Mouse (Mus musculus) thymus, postnatal 10 days (tissue): ENCODE data around the gene Ltb4r1.

ENCODE experiments used
- DNase-seq, 2 experiments: peaks; one replicate each; pipeline ENCODE4 v3.0.0; 2021; ENCODE audit warnings: low spot score in 2 of 2

Gene Ltb4r1

GRCm38 (mm10) chr14:55783958-55784235, 18.1 kb downstream of the Ltb4r1 start, which contains the start of gene Adcy4:
Gene Adcy4 (minus strand): TSS chr14:55784095.
- DNase-seq, result no peak

DNA sequence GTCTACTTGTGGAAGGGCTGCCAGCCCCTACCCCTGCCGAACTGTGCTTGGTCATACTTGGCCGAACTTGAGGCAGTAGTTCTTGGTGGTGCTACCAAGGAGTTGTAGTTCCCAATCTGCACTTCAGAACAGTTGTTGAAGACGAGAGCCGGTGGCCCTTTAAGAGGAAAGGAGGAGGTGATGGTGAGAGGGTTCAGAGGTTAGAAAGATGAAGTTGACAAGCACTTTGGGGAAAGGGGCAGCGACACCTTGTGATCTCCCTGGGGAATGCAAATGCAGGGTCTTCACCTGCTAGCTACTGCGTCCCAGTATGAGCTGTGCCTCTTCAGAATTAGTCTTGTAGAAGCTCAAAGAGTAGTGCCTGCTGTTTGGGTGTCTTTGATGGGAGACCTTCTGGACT, 19.4 kb downstream of the Ltb4r1 start:
- DNase-seq, result peak in 1 of 2 experiments; percentile 36

GRCm38 (mm10) chr14:55787731-55788130, 22.0 kb downstream of the Ltb4r1 start:
- peak in 1 of 2 experiments; percentile 4 for DNase-seq

GRCm38 (mm10) chr14:55788256-55789050, 22.7 kb downstream of the Ltb4r1 start, which contains the start of gene Ripk3:
Gene Ripk3 (minus strand): TSS chr14:55788865.
- DNase-seq, result peak; percentile 54 to 63

DNA sequence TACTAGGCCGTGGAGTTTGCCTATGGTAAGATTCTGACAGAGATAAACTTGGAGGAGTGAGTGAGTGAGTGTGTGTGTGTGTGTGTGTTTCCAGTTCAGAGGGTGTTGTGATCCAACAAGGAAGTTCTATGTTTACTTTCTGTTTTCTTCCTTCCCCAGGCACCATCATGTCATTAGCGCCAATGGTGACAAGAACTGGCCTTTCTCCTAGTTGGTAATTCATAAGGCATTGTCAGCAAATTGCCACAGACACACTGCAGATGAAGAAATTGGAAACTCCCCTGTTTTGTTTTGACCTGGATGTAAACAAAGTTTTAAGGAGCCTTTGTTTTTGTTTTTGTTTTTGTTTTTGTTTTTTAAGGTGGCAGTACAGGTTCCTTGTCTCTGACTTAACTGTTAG, 27.7 kb downstream of the Ltb4r1 start:
- DNase-seq, result no peak

DNA sequence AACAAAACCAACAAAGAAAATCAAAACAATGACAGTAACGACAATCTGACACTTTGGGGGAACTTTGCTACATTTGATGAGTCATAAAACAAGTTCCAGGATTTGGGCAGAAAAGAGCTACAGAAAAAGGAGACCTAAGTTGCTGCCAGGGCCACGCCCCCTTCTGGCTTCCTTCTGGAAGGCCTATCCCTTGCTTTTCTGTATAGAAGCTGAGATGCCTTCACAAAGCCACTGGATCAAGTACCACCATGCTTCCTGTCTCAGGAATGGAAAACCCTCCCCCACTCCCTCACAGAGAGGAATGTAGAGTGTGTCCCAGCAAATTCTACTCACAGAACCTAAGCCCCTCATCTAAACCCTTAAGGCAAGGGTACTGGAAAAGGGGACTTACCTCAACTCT, 28.2 kb downstream of the Ltb4r1 start:
- peak in 1 of 2 experiments; percentile 1 for DNase-seq

DNA sequence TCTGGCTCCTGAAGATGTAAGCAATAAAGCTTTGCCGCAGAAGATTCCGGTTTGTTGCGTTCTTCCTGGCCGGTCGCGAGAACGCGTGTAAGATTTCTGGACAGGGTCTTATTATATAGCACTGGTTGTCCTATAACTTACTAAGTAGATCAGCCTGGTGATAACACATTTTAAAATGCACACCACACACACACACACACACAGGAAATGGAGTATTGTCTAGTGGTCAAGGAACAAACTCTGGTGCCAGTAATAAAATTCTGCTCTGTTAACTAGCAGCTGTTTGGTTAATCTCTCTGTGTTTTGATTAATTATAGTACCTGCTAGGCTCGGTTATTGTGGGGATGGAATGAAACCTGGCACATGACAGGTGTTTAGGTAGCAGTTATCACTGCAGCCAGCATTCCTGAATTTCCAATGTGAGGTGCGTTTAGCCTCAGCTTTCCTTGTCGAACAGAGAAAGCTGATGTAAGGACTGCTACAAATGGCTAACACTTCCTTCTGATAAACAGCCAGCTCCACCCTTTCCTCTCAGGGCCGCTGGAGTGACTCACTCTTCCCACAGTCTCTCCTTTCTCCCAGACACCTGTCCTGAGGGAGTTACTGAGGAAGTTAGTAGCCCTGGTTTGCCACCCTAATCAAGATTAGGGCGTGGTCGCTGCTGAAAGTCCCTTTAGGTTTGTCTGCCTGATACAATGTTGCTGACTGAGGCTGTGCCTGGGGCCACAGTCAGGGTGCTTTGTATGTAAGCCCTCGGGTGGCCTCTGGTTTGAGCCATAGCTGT, 29.8 kb downstream of the Ltb4r1 start:
- peak in 1 of 2 experiments; percentile 1 for DNase-seq

DNA sequence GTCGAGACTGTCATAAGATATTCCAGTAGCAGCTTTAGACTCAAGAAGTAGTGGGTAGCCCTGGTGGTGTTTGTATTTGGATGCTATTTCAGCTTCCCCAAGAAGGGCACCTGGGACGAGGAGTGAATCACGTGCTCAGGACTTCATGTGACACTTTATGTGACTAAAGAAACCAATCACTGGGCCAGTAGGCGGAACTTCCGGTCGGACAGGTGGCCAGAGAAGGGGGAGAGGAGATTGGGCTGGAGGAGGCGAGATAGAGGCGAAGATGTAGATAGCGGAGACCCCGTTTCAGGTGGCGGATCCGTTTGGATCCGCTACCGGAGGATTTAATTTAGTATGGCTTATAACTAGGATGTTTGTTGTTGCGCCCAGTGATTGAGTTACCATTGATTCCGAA, 49.1 kb downstream of the Ltb4r1 start:
- peak in 1 of 2 experiments; percentile 36 for DNase-seq

DNA sequence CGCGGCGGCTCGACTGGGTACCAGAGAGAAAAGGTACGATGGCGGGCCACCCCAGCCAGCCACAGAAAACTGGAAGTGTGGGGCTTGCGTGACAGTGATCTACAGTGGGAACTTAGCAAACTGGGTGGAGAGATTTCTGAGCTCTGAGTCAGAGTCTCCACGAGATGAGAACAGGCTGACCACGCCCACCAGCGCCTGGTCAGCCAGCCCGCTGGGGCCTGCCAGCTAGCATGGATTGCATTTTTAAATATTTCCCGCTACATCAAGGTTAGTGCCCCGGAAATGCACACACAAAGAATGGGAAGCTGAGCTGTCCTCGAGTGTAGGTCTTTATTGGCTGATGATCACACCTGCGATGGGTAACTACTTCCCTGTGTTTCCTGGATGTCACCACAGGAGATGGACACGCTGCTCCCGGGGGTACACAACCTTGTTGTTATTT, 49.6 kb downstream of the Ltb4r1 start:
- DNase-seq, result peak in 1 of 2 experiments; percentile 2
